Mouse (Mus musculus): ENCODE results near the gene Asns.

GRCm38 (mm10) chr6:7732097-7732496 is 39.0 kb upstream of the Asns start:
- TF ChIP-seq CTCF (IDR thresholded peaks at IDR 0.05; ENCODE audit: low read depth, low read length) (no peak), POLR2A (IDR thresholded peaks at IDR 0.05; ENCODE audit: extremely low read depth, insufficient read depth, low read length) (no peak)
